In genomic region chr4:99238305-99238704, GRCm38 (mm10) we compare ENCODE assay signal across 18 mouse cellular contexts. TPM values are rescaled to one million over a fixed set of nuclear protein-coding genes. Genes with fewer than 3 reads are reported as not detected.
DNase-seq lines count a peak whose midpoint lies in the region; ATAC-seq and TF ChIP-seq lines count a peak whose summit lies in the region.
"Had no signal": no experiment of that assay in that cellular context is flagged by ENCODE, and none has a peak within 500 bp of the region (broad histone marks: within the 10 kb centered on the region; RNA-seq: fewer than 3 reads in every experiment).

No protein-coding gene starts in this region.

- 93% methylated on average over 2 of the region's 2 CpGs for WGBS in hindbrain, postnatal 0 days
- WGBS in hindbrain, embryonic 16.5 days, result 91% methylated on average over 2 of the region's 2 CpGs
- WGBS in stomach, postnatal 0 days, result 93% methylated on average over 2 of the region's 2 CpGs
- WGBS in hindbrain, embryonic 10.5 days, result 91% methylated on average over 2 of the region's 2 CpGs

- no peak for TF ChIP-seq EP300 in stomach, postnatal 0 days (optimal IDR thresholded peaks at IDR 0.05)

- no peak overlapping the region for H3K9ac ChIP-seq in hindbrain, postnatal 0 days (replicated peaks; ENCODE audit: low read length)
- no peak overlapping the region for H3K9ac ChIP-seq in hindbrain, embryonic 16.5 days (ENCODE audit: low read depth, low read length)
- no peak overlapping the region for H3K9ac ChIP-seq in stomach, postnatal 0 days (ENCODE audit: low read length)
- H3K9ac ChIP-seq: limb, embryonic 13.5 days; neural tube, embryonic 12.5 days; stomach, embryonic 15.5 days had no signal

- no peak overlapping the region for H3K4me3 ChIP-seq in hindbrain, postnatal 0 days (ENCODE audit: low read length)
- H3K4me3 ChIP-seq in hindbrain, embryonic 16.5 days (ENCODE audit: low read length), result no peak overlapping the region
- H3K4me3 ChIP-seq in stomach, postnatal 0 days (ENCODE audit: low read depth, low read length), result no peak overlapping the region
- H3K4me3 ChIP-seq in hindbrain, embryonic 10.5 days, result no peak overlapping the region
- H3K4me3 ChIP-seq: limb, embryonic 13.5 days; neural tube, embryonic 12.5 days; stomach, embryonic 15.5 days had no signal

- no peak overlapping the region for H3K27ac ChIP-seq in hindbrain, postnatal 0 days
- no peak overlapping the region for H3K27ac ChIP-seq in hindbrain, embryonic 16.5 days (ENCODE audit: low read depth, low read length)
- no peak overlapping the region for H3K27ac ChIP-seq in stomach, postnatal 0 days (replicated peaks)
- no peak overlapping the region for H3K27ac ChIP-seq in hindbrain, embryonic 10.5 days
- H3K27ac ChIP-seq: limb, embryonic 13.5 days; neural tube, embryonic 12.5 days; stomach, embryonic 15.5 days had no signal

- no peaks in the 10 kb centered on the region for H3K9me3 ChIP-seq in hindbrain, postnatal 0 days (ENCODE audit: low read length)
- no peaks in the 10 kb centered on the region for H3K9me3 ChIP-seq in hindbrain, embryonic 16.5 days (ENCODE audit: control insufficient read depth, low read length)
- H3K9me3 ChIP-seq in stomach, postnatal 0 days (ENCODE audit: control insufficient read depth, low read length), result no peaks in the 10 kb centered on the region
- H3K9me3 ChIP-seq in hindbrain, embryonic 10.5 days, result 0 out of 2 replicates have a peak, but pooled peaks cover 5% of the 10 kb centered on the region
- H3K9me3 ChIP-seq: limb, embryonic 13.5 days; stomach, embryonic 15.5 days had no signal

- no peak overlapping the region for H3K4me2 ChIP-seq in hindbrain, postnatal 0 days (ENCODE audit: low read depth, low read length)
- no peak overlapping the region for H3K4me2 ChIP-seq in hindbrain, embryonic 16.5 days (ENCODE audit: low read length)
- no peak overlapping the region for H3K4me2 ChIP-seq in stomach, postnatal 0 days (replicated peaks; ENCODE audit: low read depth)
- H3K4me2 ChIP-seq: limb, embryonic 13.5 days; neural tube, embryonic 12.5 days; stomach, embryonic 15.5 days had no signal

- H3K27me3 ChIP-seq in hindbrain, postnatal 0 days (ENCODE audit: insufficient read depth, low read length), result no peaks in the 10 kb centered on the region
- no peaks in the 10 kb centered on the region for H3K27me3 ChIP-seq in hindbrain, embryonic 16.5 days (replicated peaks; ENCODE audit: control insufficient read depth, insufficient read depth, low read length)
- H3K27me3 ChIP-seq in stomach, postnatal 0 days (ENCODE audit: control insufficient read depth, insufficient read depth, low read length), result no peaks in the 10 kb centered on the region
- H3K27me3 ChIP-seq in hindbrain, embryonic 10.5 days (ENCODE audit: insufficient read depth, poor library complexity, severe bottlenecking), result no peaks in the 10 kb centered on the region
- H3K27me3 ChIP-seq: limb, embryonic 13.5 days; neural tube, embryonic 12.5 days; stomach, embryonic 15.5 days had no signal

- H3K4me1 ChIP-seq in hindbrain, postnatal 0 days (ENCODE audit: insufficient read depth, low read length), result no peaks in the 10 kb centered on the region
- no peaks in the 10 kb centered on the region for H3K4me1 ChIP-seq in hindbrain, embryonic 16.5 days (ENCODE audit: control insufficient read depth, insufficient read depth, low read depth, low read length)
- no peaks in the 10 kb centered on the region for H3K4me1 ChIP-seq in stomach, postnatal 0 days (replicated peaks; ENCODE audit: control insufficient read depth, insufficient read depth)
- H3K4me1 ChIP-seq in hindbrain, embryonic 10.5 days (replicated peaks), result no peaks in the 10 kb centered on the region
- H3K4me1 ChIP-seq: limb, embryonic 13.5 days; neural tube, embryonic 12.5 days; stomach, embryonic 15.5 days had no signal

- H3K36me3 ChIP-seq in hindbrain, postnatal 0 days (ENCODE audit: insufficient read depth, low read length), result no peaks in the 10 kb centered on the region
- peaks cover 11% of the 10 kb centered on the region; the same call in 1 of the 2 replicates for H3K36me3 ChIP-seq in hindbrain, embryonic 16.5 days (ENCODE audit: control insufficient read depth, insufficient read depth, low read length)
- H3K36me3 ChIP-seq in stomach, postnatal 0 days (ENCODE audit: control insufficient read depth, insufficient read depth, low read length), result no peaks in the 10 kb centered on the region
- H3K36me3 ChIP-seq in hindbrain, embryonic 10.5 days, result peaks cover 18% of the 10 kb centered on the region

- no peak for ATAC-seq in hindbrain, postnatal 0 days
- ATAC-seq in hindbrain, embryonic 16.5 days, result no peak
- no peak for ATAC-seq in stomach, postnatal 0 days (ENCODE audit: low FRiP score, low TSS enrichment)
- ATAC-seq: forebrain, embryonic 16.5 days had no signal

- DNase-seq in hindbrain, postnatal 0 days (ENCODE audit: low spot score), result peak; percentile 15
- peak; percentile 17 for DNase-seq in retina, postnatal 1 day
- no peak for DNase-seq in retina, embryonic 14.5 days (ENCODE audit: low spot score)
- DNase-seq in R1 (ENCODE audit: low read depth, low spot score), result peak; percentile 76
- no peak for DNase-seq in stomach, postnatal 0 days (ENCODE audit: low spot score)
- DNase-seq in kidney, postnatal 25 days, result no peak
- DNase-seq in hindbrain, embryonic 10.5 days (ENCODE audit: low spot score), result no peak
- DNase-seq: adrenal gland, adult 8-10 months; kidney, postnatal 10 days; layer of hippocampus, postnatal 36 days; lung, postnatal 14 days; midbrain, embryonic 14.5 days had no signal

- TF ChIP-seq CTCF in hindbrain, postnatal 0 days (IDR thresholded peaks at IDR 0.05; ENCODE audit: low read depth), result peak; percentile 55
- TF ChIP-seq CTCF in stomach, postnatal 0 days (IDR thresholded peaks at IDR 0.05; ENCODE audit: low read depth), result peak; percentile 47

RNA-seq across cellular contexts. Expression of gene Atg4c, which starts 44.6 kb away (rescaled TPM):
- 9.9 and 17.9 TPM in 2 replicates for total RNA-seq in hindbrain, postnatal 0 days (2014; rRNA removed)
- 14.9 and 15.6 TPM in 2 replicates for polyA plus RNA-seq in hindbrain, postnatal 0 days (2015; fragmentation: Nextera tagmentation; extraction: Ambion mirVana)
- polyA plus RNA-seq in hindbrain, embryonic 16.5 days (2015; fragmentation: Nextera tagmentation; extraction: Ambion mirVana), result 19.4 and 20.7 TPM in 2 replicates
- polyA plus RNA-seq in stomach, postnatal 0 days (2015; fragmentation: Nextera tagmentation; extraction: Ambion mirVana), result 7.3 and 7.5 TPM in 2 replicates
- polyA plus RNA-seq in hindbrain, embryonic 10.5 days (2016; fragmentation: Nextera tagmentation; extraction: Ambion mirVana), result 11.8 and 13.0 TPM in 2 replicates

RNA-seq across cellular contexts. Expression of gene Gm12689, which starts 57.4 kb away (rescaled TPM):
- 0.21 TPM in 1 of 2 replicates, not detected in the other for total RNA-seq in hindbrain, postnatal 0 days (2014; rRNA removed)
- polyA plus RNA-seq in hindbrain, postnatal 0 days (2015; fragmentation: Nextera tagmentation; extraction: Ambion mirVana), result 0.21 TPM in 1 of 2 replicates, not detected in the other
- polyA plus RNA-seq in hindbrain, embryonic 16.5 days (2015; fragmentation: Nextera tagmentation; extraction: Ambion mirVana), result 0.15 and 0.40 TPM in 2 replicates
- polyA plus RNA-seq in stomach, postnatal 0 days (2015; fragmentation: Nextera tagmentation; extraction: Ambion mirVana), result not detected in 2 replicates
- 0.10 and 0.11 TPM in 2 replicates for polyA plus RNA-seq in hindbrain, embryonic 10.5 days (2016; fragmentation: Nextera tagmentation; extraction: Ambion mirVana)
- polyA plus RNA-seq: heart, embryonic 16.5 days had no signal

Comparison
In these comparisons a context has a peak if more than half of its experiments do, and no peak if none do; other contexts are left out.
1. DNase-seq: peak in hindbrain, postnatal 0 days (single experiment), retina, postnatal 1 day (single experiment) and R1 (single experiment); none in retina, embryonic 14.5 days (single experiment), stomach, postnatal 0 days (single experiment), kidney, postnatal 25 days (0 of 2) and hindbrain, embryonic 10.5 days (single experiment).